Mouse (Mus musculus) limb, embryonic 12.5 days (tissue): Measurements from ENCODE around the gene Alpl. TPM values are rescaled to one million over a fixed set of nuclear protein-coding genes. Genes with fewer than 3 reads are reported as not detected.

Source experiments
- ATAC-seq: fragments of 200-750 bp; cut with Nextera tagmentation; 2 replicates; pipeline ENCODE4 v1.8.0; 2017; ENCODE audit warnings: low read depth, moderate TSS enrichment; ENCODE audit not compliant: insufficient number of reproducible peaks, insufficient read depth, low FRiP score, low TSS enrichment
- H3K27ac ChIP-seq: fragments of 300-500 bp; sonication (generic); 2 replicates; pipeline ENCODE4 v1.5.1; 2016; ENCODE audit warnings: mild to moderate bottlenecking, moderate library complexity
- H3K27me3 ChIP-seq: fragments of 300-500 bp; sonication (generic); 2 replicates; pipeline ENCODE4 v1.6.1; 2016; ENCODE audit warnings: mild to moderate bottlenecking, moderate library complexity
- H3K36me3 ChIP-seq: fragments of 300-500 bp; sonication (generic); 2 replicates; pipeline ENCODE4 v1.6.1; 2016; ENCODE audit warnings: mild to moderate bottlenecking, moderate library complexity
- H3K4me1 ChIP-seq: fragments of 300-500 bp; sonication (generic); replicated peaks from 2 replicates; pipeline ENCODE4 v1.6.1; 2016
- H3K4me2 ChIP-seq: fragments of 300-500 bp; sonication (generic); 2 replicates; pipeline ENCODE4 v1.6.1; 2016; ENCODE audit warnings: mild to moderate bottlenecking, moderate library complexity
- H3K4me3 ChIP-seq: fragments of 300-500 bp; sonication (generic); replicated peaks from 2 replicates; pipeline ENCODE4 v1.5.1; 2016; ENCODE audit warnings: mild to moderate bottlenecking
- H3K9ac ChIP-seq: fragments of 300-500 bp; sonication (generic); replicated peaks from 2 replicates; pipeline ENCODE4 v1.6.1; 2016; ENCODE audit warnings: mild to moderate bottlenecking, moderate library complexity
- H3K9me3 ChIP-seq: fragments of 300-500 bp; sonication (generic); 2 replicates; pipeline ENCODE4 v1.6.1; 2016; ENCODE audit warnings: mild to moderate bottlenecking, moderate library complexity
- WGBS: fragments of 180-500 bp; shearing (Covaris S2); methylation state at CpG from one replicate; pipeline ENCODE4 v1.1.7; 2016; 5-methylcytosine and 5-hydroxymethylcytosine counted together
- polyA plus RNA-seq: library from polyadenylated mRNA; unstranded; fragments of >200 nt; fragmentation: Nextera tagmentation; extraction: Ambion mirVana; gene quantifications from 2 replicates; pipeline ENCODE4 v1.2.1, GENCODE M21; 2016

Gene Alpl
- polyA plus RNA-seq, 1 experiment from 2014 or later = 2.3 TPM

- no peak overlapping the region for H3K4me2 ChIP-seq
- 79% methylated on average over 6 of the region's 6 CpGs for WGBS
- ATAC-seq = no peak
Measured at GRCm38 (mm10) chr4:137784741-137785140, 11.4 kb downstream of the Alpl start.

GRCm38 (mm10) chr4:137783541-137784191 lies 12.5 kb downstream of the Alpl start:
- peaks cover 9% of the 10 kb centered on the region for H3K4me1 ChIP-seq
- no peak overlapping the region for H3K9ac ChIP-seq
- H3K27me3 ChIP-seq = no peaks in the 10 kb centered on the region
- H3K4me3 ChIP-seq = no peak overlapping the region
- ATAC-seq = peak; percentile 47; the same call in 1 of the 2 replicates
- no peaks in the 10 kb centered on the region for H3K36me3 ChIP-seq
- no peak overlapping the region for H3K4me2 ChIP-seq
- H3K27ac ChIP-seq = no peak overlapping the region
- no peaks in the 10 kb centered on the region for H3K9me3 ChIP-seq
- 40% methylated on average over 9 of the region's 9 CpGs for WGBS

More at GRCm38 (mm10) chr4:137784741-137785140, 11.4 kb downstream of the Alpl start:
- H3K4me3 ChIP-seq = no peak overlapping the region
- H3K4me1 ChIP-seq = peaks cover 9% of the 10 kb centered on the region
- no peaks in the 10 kb centered on the region for H3K27me3 ChIP-seq
- H3K9ac ChIP-seq = no peak overlapping the region
- H3K36me3 ChIP-seq = no peaks in the 10 kb centered on the region
- no peaks in the 10 kb centered on the region for H3K9me3 ChIP-seq
- no peak overlapping the region for H3K27ac ChIP-seq

- Histone ChIP-seq H3K9me3 (no peaks in the 10 kb centered on the region), H3K4me2 (no peak overlapping the region), H3K27me3 (no peaks in the 10 kb centered on the region), H3K4me3 (no peak overlapping the region), H3K36me3 (no peaks in the 10 kb centered on the region), H3K27ac (no peak overlapping the region), H3K9ac (no peak overlapping the region), H3K4me1 (peaks cover 9% of the 10 kb centered on the region)
- no peak for ATAC-seq
- 57% methylated on average over 5 of the region's 5 CpGs for WGBS
Measured at GRCm38 (mm10) chr4:137781949-137782348, 14.2 kb downstream of the Alpl start.

- Histone ChIP-seq H3K27me3 (no peaks in the 10 kb centered on the region), H3K27ac (no peak overlapping the region), H3K4me3 (no peak overlapping the region), H3K9ac (no peak overlapping the region), H3K36me3 (no peaks in the 10 kb centered on the region), H3K9me3 (no peaks in the 10 kb centered on the region), H3K4me1 (peaks cover 9% of the 10 kb centered on the region), H3K4me2 (no peak overlapping the region)
- WGBS = 79% methylated on average over 3 of the region's 3 CpGs
- ATAC-seq = no peak
Measured at GRCm38 (mm10) chr4:137780986-137781385, 15.2 kb downstream of the Alpl start.

- H3K27ac ChIP-seq = no peak overlapping the region
- no peaks in the 10 kb centered on the region for H3K36me3 ChIP-seq
- H3K4me2 ChIP-seq = no peak overlapping the region
- peaks cover 11% of the 10 kb centered on the region for H3K4me1 ChIP-seq
- no peak for ATAC-seq
- 79% methylated on average over 17 of the region's 17 CpGs for WGBS
- no peaks in the 10 kb centered on the region for H3K27me3 ChIP-seq
- no peak overlapping the region for H3K9ac ChIP-seq
- no peaks in the 10 kb centered on the region for H3K9me3 ChIP-seq
- no peak overlapping the region for H3K4me3 ChIP-seq
Measured at GRCm38 (mm10) chr4:137778397-137779184, 17.6 kb downstream of the Alpl start.

- Histone ChIP-seq H3K9ac (no peak overlapping the region), H3K4me3 (no peak overlapping the region), H3K27me3 (no peaks in the 10 kb centered on the region), H3K9me3 (no peaks in the 10 kb centered on the region), H3K4me2 (no peak overlapping the region), H3K27ac (no peak overlapping the region), H3K36me3 (no peaks in the 10 kb centered on the region), H3K4me1 (peaks cover 10% of the 10 kb centered on the region)
- no peak for ATAC-seq
- 93% methylated on average over 4 of the region's 4 CpGs for WGBS
Measured at GRCm38 (mm10) chr4:137777866-137778265, 18.3 kb downstream of the Alpl start.

- Histone ChIP-seq H3K27me3 (no peaks in the 10 kb centered on the region; the same call in 1 of the 2 replicates), H3K9me3 (no peaks in the 10 kb centered on the region), H3K4me2 (no peak overlapping the region), H3K36me3 (no peaks in the 10 kb centered on the region), H3K9ac (no peak overlapping the region), H3K27ac (no peak overlapping the region), H3K4me1 (peaks cover 16% of the 10 kb centered on the region), H3K4me3 (no peak overlapping the region)
- WGBS = 89% methylated on average over 6 of the region's 6 CpGs
- 0 out of 2 replicates have a peak, but pooled peaks have one; percentile 20 for ATAC-seq
Measured at GRCm38 (mm10) chr4:137774505-137774904, 21.7 kb downstream of the Alpl start.

GRCm38 (mm10) chr4:137774013-137774412 lies 22.2 kb downstream of the Alpl start:
- H3K27ac ChIP-seq = peak overlapping the region; percentile 53; the same call in 1 of the 2 replicates
- ATAC-seq = 0 out of 2 replicates have a peak, but pooled peaks have one; percentile 6
- H3K4me3 ChIP-seq = no peak overlapping the region
- WGBS = 55% methylated on average over 5 of the region's 5 CpGs
- H3K4me1 ChIP-seq = peaks cover 16% of the 10 kb centered on the region
- H3K9ac ChIP-seq = no peak overlapping the region
- no peaks in the 10 kb centered on the region for H3K9me3 ChIP-seq
- H3K27me3 ChIP-seq = no peaks in the 10 kb centered on the region; the same call in 1 of the 2 replicates
- H3K4me2 ChIP-seq = no peak overlapping the region
- no peaks in the 10 kb centered on the region for H3K36me3 ChIP-seq

- Histone ChIP-seq H3K4me2 (no peak overlapping the region), H3K4me3 (no peak overlapping the region), H3K9ac (no peak overlapping the region), H3K4me1 (peaks cover 16% of the 10 kb centered on the region), H3K27me3 (no peaks in the 10 kb centered on the region; the same call in 1 of the 2 replicates), H3K9me3 (no peaks in the 10 kb centered on the region), H3K36me3 (no peaks in the 10 kb centered on the region), H3K27ac (peak overlapping the region; percentile 53; the same call in 1 of the 2 replicates)
- ATAC-seq = no peak
- WGBS = 18% methylated on average over 2 of the region's 2 CpGs
Measured at GRCm38 (mm10) chr4:137773369-137773899, 22.8 kb downstream of the Alpl start.

GRCm38 (mm10) chr4:137772438-137773056 lies 23.6 kb downstream of the Alpl start:
- H3K36me3 ChIP-seq = no peaks in the 10 kb centered on the region
- 89% methylated on average over 16 of the region's 16 CpGs for WGBS
- no peaks in the 10 kb centered on the region; the same call in 1 of the 2 replicates for H3K27me3 ChIP-seq
- no peaks in the 10 kb centered on the region for H3K9me3 ChIP-seq
- H3K9ac ChIP-seq = no peak overlapping the region
- ATAC-seq = no peak
- H3K4me3 ChIP-seq = no peak overlapping the region
- H3K27ac ChIP-seq = no peak overlapping the region
- no peak overlapping the region for H3K4me2 ChIP-seq
- peaks cover 16% of the 10 kb centered on the region for H3K4me1 ChIP-seq

- H3K4me1 ChIP-seq = peaks cover 16% of the 10 kb centered on the region
- no peak for ATAC-seq
- 76% methylated on average over 3 of the region's 3 CpGs for WGBS
Measured at GRCm38 (mm10) chr4:137771749-137772148, 24.4 kb downstream of the Alpl start.

More at GRCm38 (mm10) chr4:137771749-137772148, 24.4 kb downstream of the Alpl start:
- H3K4me2 ChIP-seq = no peak overlapping the region
- H3K9ac ChIP-seq = no peak overlapping the region
- H3K36me3 ChIP-seq = no peaks in the 10 kb centered on the region
- H3K4me3 ChIP-seq = no peak overlapping the region
- no peak overlapping the region for H3K27ac ChIP-seq
- H3K9me3 ChIP-seq = no peaks in the 10 kb centered on the region
- H3K27me3 ChIP-seq = no peaks in the 10 kb centered on the region; the same call in 1 of the 2 replicates
